Mouse (Mus musculus) embryonic fibroblast, embryonic 13.5 days (primary cell): Measurements from ENCODE around the gene Prmt2. TPM values are rescaled to one million over a fixed set of nuclear protein-coding genes. Genes with fewer than 3 reads are reported as not detected.

Experiments used
- H3K27ac ChIP-seq: 2 replicates; pipeline ENCODE4 v1.5.1; 2012; ENCODE audit warnings: low read length, control low read depth, inconsistent platforms; ENCODE audit not compliant: insufficient read depth
- H3K4me1 ChIP-seq: 2 replicates; pipeline ENCODE4 v1.6.1; 2011; ENCODE audit warnings: low read length; ENCODE audit not compliant: control insufficient read depth, insufficient read depth
- H3K4me3 ChIP-seq: 2 replicates; pipeline ENCODE4 v1.5.1; 2011; ENCODE audit warnings: mild to moderate bottlenecking, control low read depth, low read length; ENCODE audit not compliant: insufficient read depth
- CTCF ChIP-seq: IDR thresholded peaks from 2 replicates; pipeline ENCODE4 v1.5.1; 2011; ENCODE audit warnings: mild to moderate bottlenecking, control low read depth, low read length, moderate library complexity, borderline replicate concordance; ENCODE audit not compliant: insufficient read depth
- POLR2A ChIP-seq: IDR thresholded peaks from 2 replicates; pipeline ENCODE4 v1.6.1; 2011; ENCODE audit warnings: low read depth, mild to moderate bottlenecking, control low read depth, low read length, moderate library complexity
- polyA plus RNA-seq: library from polyadenylated mRNA; stranded (reverse); fragments of >200 nt; gene quantifications from 2 replicates; pipeline ENCODE4 v1.2.4, GENCODE M21; 2011; ENCODE audit warnings: low read depth; ENCODE audit not compliant: missing spikeins, insufficient read length

Gene Prmt2
- 32.2 and 33.9 TPM in 2 replicates for polyA plus RNA-seq

DNA sequence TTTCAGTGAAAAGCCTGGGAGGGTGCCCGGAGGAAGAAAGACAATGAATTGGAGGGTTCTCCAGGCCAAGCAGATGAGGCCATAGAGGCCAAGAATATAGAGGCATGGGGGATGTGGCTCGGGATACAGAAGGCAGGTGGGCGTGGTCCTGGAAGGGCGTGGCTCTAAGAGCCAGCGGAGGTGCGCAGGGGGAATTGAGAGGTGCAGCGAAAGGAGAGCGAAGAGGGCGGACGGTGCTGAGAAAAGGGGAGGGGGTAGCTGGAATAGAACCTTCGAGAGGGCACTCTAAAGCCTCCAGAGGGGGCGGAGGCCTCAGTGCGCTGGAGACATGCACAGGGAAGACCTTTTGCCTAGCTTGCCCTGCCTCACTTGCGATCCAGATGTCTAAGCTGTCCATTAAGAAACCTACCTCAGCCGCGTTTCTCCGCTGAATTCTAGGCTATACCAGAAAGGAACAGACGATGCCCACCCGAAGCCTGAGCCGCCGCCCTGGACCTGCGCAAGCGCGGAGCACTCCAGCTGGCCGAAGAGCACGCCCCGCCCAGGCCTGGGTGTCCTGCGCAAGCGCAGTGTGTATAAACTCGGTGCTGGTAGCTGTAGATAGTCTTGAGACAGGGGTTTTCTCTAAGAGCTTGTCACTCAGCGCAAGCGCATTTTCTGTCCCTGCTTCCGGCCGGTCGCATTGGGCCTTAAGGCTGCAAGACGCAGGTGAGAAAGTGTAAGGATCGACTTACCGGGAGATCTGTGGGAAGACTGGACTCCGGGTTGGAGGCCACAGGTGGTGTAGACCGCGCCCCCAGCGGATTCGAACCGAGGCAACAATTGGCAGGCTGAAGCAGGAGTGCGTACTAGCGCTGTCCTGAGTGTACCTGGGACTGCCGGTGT is at the start of gene Prmt2:
Gene Prmt2, minus strand, starts transcription at position 525 of the 885 bp plus-strand sequence.
- no peak for TF ChIP-seq CTCF
- TF ChIP-seq POLR2A = peak; percentile 93
- Histone ChIP-seq H3K4me1 (peaks cover 4% of the 10 kb centered on the region), H3K4me3 (peak within 1 kb of the TSS; percentile 78), H3K27ac (peak within 1 kb of the TSS; percentile 48)

DNA sequence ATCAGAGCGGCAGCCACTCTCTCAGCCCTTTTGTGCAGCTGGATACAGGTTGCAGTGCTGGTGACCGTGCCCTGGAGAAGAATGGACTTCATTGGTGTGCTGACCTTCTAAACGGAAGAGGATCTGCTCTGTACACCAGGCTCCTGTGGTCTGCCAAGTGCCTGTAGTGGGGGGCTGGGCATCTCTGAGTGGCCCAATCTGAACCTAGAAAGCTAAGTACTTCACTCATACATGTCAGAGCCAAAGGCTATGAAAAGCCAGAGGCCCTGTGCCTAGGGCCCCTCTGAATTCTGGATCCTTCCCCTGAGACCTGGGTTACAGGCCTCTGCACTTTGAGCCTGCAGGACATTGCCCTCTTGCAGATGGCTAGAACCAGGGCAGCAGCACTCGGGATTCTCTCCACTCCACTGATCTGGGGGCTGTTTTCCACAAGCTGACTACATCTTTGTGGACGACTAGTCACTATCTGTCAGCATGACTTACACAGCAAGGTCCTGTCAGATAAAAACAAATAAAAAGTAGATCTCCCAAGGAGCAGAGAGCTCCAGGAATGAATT is 41.0 kb upstream of the Prmt2 start:
- Histone ChIP-seq H3K27ac (no peak overlapping the region), H3K4me3 (no peak overlapping the region), H3K4me1 (no peaks in the 10 kb centered on the region)
- TF ChIP-seq POLR2A (no peak), CTCF (no peak)

DNA sequence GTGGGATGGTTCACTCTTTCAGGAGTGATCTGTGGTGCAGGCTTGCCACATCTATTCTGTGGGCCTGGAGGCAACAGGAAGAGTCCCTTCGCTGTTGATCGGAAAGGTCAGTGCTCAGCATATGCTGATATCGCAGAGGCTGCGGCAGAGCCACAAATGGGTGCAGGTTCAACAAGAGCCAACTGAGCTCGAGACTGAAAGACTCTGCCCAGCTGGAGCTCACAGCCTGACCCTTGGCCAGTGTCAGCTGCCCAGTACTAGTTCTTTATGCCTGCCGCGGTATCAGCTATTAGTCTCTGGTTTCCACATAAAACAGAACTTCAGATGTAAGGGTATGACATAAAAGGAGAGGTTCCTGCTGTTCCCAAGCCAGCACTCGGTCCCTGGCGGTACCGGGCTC is 37.6 kb upstream of the Prmt2 start:
- Histone ChIP-seq H3K4me3 (no peak overlapping the region), H3K4me1 (no peaks in the 10 kb centered on the region), H3K27ac (no peak overlapping the region)
- TF ChIP-seq POLR2A (no peak), CTCF (no peak)

DNA sequence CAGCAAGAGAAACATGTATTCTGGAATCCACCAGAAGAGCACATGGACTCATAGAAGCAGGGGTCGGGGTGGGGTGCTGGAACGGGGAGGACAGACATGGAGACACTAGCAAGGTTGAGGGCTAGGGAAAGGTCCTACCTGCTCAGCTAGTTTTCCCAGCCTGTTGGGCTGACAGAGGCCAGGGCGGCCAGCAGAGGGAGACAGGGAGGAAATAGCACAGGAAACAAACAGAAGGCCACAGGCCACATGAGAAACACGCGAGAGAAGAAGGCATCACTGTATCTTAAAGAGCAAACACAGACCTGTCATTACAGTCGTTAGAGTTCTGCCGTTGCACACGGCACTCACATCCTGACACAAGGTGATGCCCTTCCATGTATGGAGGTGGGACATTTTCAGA is 33.6 kb upstream of the Prmt2 start:
- TF ChIP-seq CTCF = peak; percentile 73; the same call in 1 of the 2 replicates
- TF ChIP-seq POLR2A = no peak
- Histone ChIP-seq H3K27ac (no peak overlapping the region), H3K4me3 (no peak overlapping the region), H3K4me1 (no peaks in the 10 kb centered on the region)

DNA sequence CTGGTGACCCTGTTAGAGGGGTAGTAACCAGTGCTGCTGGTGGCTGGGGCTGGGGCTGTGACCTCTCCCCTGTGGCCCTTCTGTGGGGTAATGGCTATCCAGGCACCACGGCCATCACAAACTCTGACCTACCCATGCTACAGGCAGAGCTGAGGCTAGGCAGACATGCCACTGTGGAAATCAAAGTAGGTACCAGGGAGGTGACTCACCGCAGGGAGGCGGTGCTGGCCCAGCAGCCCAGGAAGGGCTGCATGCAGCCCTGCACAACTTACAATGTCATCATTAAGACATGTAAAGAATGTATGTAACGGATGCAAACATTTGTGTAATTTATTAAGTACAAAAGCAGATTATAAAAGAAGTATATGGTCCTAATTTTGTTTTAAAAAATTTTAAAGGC is 24.8 kb upstream of the Prmt2 start:
- H3K4me3 ChIP-seq = no peak overlapping the region
- peaks cover 19% of the 10 kb centered on the region; the same call in 1 of the 2 replicates for H3K4me1 ChIP-seq
- TF ChIP-seq POLR2A = no peak
- TF ChIP-seq CTCF = no peak
- H3K27ac ChIP-seq = peak overlapping the region; percentile 68

DNA sequence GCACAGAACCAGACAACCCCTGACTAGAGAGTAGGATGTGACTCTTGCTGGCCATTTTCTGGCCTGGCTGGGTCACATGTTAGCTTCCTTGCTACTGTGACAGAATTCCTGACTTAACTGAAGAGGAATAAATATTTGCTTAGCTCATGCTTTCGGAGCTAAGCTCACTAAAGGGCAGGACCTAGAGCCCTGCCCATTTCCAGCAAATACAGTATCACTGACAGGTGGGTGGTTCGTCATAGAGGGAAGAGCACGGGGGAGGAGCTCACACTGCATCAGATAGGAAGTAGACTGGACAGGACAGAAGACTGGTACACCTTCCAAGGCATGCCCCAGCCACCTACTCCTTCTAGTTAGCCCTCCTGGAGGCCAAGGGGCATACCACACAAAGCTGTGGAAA is 23.8 kb upstream of the Prmt2 start:
- TF ChIP-seq POLR2A (no peak), CTCF (no peak)
- Histone ChIP-seq H3K4me1 (peaks cover 19% of the 10 kb centered on the region; the same call in 1 of the 2 replicates), H3K27ac (no peak overlapping the region), H3K4me3 (no peak overlapping the region)

DNA sequence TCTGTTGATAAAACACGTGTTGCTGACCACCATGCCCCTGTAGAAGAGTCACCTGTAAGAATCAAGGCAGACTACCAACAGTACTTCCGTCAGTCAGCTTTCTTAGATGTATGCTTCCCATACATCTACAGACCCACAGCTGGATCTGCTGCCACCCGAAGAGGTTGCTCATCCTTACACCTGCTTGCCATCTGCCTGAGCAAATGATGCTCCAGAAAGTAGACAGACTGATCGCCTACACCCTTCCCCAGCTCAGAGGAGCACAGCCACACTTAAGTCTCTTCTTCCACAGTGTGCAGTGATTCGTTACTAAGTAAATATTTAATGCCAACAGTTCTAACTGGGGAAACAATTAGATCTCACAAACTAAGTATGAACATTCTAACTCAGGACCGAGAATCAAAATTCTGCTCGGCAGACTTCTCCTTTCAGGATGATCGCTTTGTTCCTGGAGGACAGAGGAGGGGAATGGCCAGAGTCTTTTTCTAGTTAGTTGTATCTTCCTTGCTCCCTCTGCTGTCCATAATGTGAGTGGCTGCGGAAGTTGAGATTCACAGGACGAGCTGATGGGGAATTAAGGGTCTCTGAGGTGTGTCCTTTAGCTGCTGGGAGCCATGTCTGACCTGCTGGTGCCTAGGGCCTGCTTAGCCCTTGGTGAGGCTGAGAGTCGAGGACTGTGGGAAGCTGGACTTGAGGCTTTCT is 22.8 kb upstream of the Prmt2 start:
- H3K4me3 ChIP-seq = no peak overlapping the region
- peaks cover 19% of the 10 kb centered on the region; the same call in 1 of the 2 replicates for H3K4me1 ChIP-seq
- TF ChIP-seq POLR2A (no peak), CTCF (no peak)
- no peak overlapping the region for H3K27ac ChIP-seq

DNA sequence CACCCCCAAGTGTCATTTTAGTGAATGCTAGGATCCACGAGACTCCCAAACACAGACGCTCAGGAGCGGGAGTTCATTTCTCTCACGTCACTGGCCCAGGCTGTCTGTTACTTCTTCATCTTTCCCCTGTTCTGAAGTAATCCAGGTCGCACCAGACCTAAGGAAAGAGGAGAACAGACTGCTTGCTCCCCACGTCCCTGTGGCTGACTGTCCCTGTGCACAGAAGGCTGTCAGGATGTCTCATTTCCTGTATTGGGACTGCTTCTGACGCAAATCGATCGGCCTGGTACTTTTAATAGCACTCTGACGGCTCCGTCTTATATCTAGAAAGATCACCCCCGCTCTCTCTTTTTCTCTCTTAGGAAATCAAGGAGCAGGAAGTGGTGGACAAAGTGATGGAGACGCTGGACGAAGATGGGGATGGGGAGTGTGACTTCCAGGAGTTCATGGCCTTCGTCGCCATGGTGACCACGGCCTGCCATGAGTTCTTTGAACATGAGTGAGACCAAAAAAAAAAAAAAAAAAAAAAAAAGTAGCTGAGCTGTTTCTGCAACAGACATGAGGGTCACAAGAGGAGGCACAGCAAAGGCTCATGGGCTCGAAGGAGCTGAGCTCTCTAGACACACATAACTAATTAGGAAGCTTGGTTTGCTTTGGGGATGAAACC is 22.0 kb upstream of the Prmt2 start:
- H3K27ac ChIP-seq = 0 out of 2 replicates have a peak overlapping the region, but pooled peaks have one; percentile 21

DNA sequence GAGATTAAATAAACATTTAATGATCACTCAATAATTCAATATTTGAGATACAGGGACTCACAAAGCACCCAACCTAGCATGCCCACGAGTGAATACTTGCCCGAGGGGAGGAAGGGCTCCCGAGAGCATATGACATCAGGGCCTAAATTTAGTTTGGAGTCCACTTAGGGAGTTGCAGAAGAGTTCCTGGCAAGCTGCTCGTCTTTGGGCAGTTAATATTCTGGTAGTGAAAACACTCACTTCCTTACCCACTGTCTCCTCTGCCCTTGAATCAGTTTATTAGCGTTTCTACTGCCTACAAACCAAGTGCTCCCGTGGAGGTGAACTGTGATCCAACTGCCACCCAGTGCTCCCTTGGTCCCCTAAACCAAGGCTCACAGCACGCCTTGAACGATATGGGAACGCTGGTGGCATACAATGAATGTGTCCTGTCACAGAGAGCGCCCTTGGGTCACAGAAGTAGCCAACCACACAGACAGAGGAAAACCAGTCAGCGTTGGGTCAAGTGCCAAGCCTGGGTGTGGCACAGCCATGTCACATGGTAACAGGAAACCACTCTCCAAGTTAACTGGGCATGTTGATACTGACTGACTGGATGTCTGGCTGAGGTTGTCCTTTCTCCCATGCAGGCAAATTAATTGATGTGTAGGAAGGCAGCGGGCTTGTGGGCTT is 20.2 kb upstream of the Prmt2 start:
- Histone ChIP-seq H3K4me3 (no peak overlapping the region), H3K4me1 (peaks cover 23% of the 10 kb centered on the region), H3K27ac (no peak overlapping the region)
- no peak for TF ChIP-seq POLR2A
- no peak for TF ChIP-seq CTCF

More for the DNA sequence above, 22.0 kb upstream of the Prmt2 start:
- no peak for TF ChIP-seq POLR2A
- TF ChIP-seq CTCF = no peak
- Histone ChIP-seq H3K4me1 (peaks cover 19% of the 10 kb centered on the region; the same call in 1 of the 2 replicates), H3K4me3 (no peak overlapping the region)
